Mouse (Mus musculus): ENCODE data around the gene Ms4a5. TPM values are rescaled to one million over a fixed set of nuclear protein-coding genes. Genes with fewer than 3 reads are reported as not detected.

Gene Ms4a5
- polyA plus RNA-seq (2017; shearing (Covaris generic)): not detected

GRCm38 (mm10) chr19:11283773-11284172 lies at the start of gene Ms4a5:
Gene Ms4a5, minus strand, starts transcription at chr19:11283873.

GRCm38 (mm10) chr19:11314354-11314753 lies 30.7 kb upstream of the Ms4a5 start, which contains the start of gene Ms4a14:
Gene Ms4a14, minus strand, starts transcription at chr19:11314454.

GRCm38 (mm10) chr19:11266052-11266845 lies 17.4 kb downstream of the Ms4a5 start, which contains the start of gene Ms4a1:
Gene Ms4a1, minus strand, starts transcription at chr19:11266241.

GRCm38 (mm10) chr19:11232348-11232747 lies 51.3 kb downstream of the Ms4a5 start, which contains the start of gene Ms4a12:
Gene Ms4a12, minus strand, starts transcription at chr19:11232448.

Other genes starting within 250 kb of the Ms4a5 start
- gene Ms4a8a, start 202.8 kb downstream of the Ms4a5 start, polyA plus RNA-seq (2017; shearing (Covaris generic)): 1 to 10 TPM in 1 of 2 experiments, under 1 TPM in 1; 0.18 to 5.1 TPM
- gene 1700017D01Rik, start 153.0 kb downstream of the Ms4a5 start, polyA plus RNA-seq (2017; shearing (Covaris generic)): not detected
- gene 1700025F22Rik, start 118.6 kb downstream of the Ms4a5 start, polyA plus RNA-seq (2017; shearing (Covaris generic)): not detected
- gene Ms4a13, start 87.1 kb downstream of the Ms4a5 start, polyA plus RNA-seq (2017; shearing (Covaris generic)): not detected
- not detected for gene Ms4a12, start 51.4 kb downstream of the Ms4a5 start, polyA plus RNA-seq (2017; shearing (Covaris generic))
- gene Ms4a1, start 17.6 kb downstream of the Ms4a5 start, polyA plus RNA-seq (2017; shearing (Covaris generic)): 1 to 10 TPM; 4.1 to 7.3 TPM
- gene Ms4a14, start 30.6 kb upstream of the Ms4a5 start, polyA plus RNA-seq (2017; shearing (Covaris generic)): under 1 TPM in 1 of 2 experiments, not detected in 1; 0.28 TPM
- gene Ms4a7, start 52.3 kb upstream of the Ms4a5 start, polyA plus RNA-seq (2017; shearing (Covaris generic)): 1 to 10 TPM in 1 of 2 experiments, under 1 TPM in 1; 0.95 to 4.4 TPM
- gene Ms4a4a, start 91.7 kb upstream of the Ms4a5 start, polyA plus RNA-seq (2017; shearing (Covaris generic)): 1 to 10 TPM in 1 of 2 experiments, under 1 TPM in 1; 0.72 to 6.9 TPM
- 100 to 1,000 TPM in 1 of 2 experiments, 10 to 100 TPM in 1; 39.1 to 113 TPM for gene Ms4a4c, start 120.9 kb upstream of the Ms4a5 start, polyA plus RNA-seq (2017; shearing (Covaris generic))
- 1,000 to 10,000 TPM; 3,085 to 3,790 TPM for gene Ms4a4b, start 159.7 kb upstream of the Ms4a5 start, polyA plus RNA-seq (2017; shearing (Covaris generic))
- 1 to 10 TPM; 9.0 to 9.1 TPM for gene Ms4a6c, start 185.5 kb upstream of the Ms4a5 start, polyA plus RNA-seq (2017; shearing (Covaris generic))
- gene Gm8369, start 202.1 kb upstream of the Ms4a5 start, polyA plus RNA-seq (2017; shearing (Covaris generic)): 100 to 1,000 TPM; 283 to 529 TPM
- gene Ms4a6b, start 232.6 kb upstream of the Ms4a5 start, polyA plus RNA-seq (2017; shearing (Covaris generic)): 100 to 1,000 TPM; 907 to 938 TPM